Mouse (Mus musculus) liver, embryonic 11.5 days (tissue): ENCODE data around the gene Gm49333. TPM values are rescaled to one million over a fixed set of nuclear protein-coding genes. Genes with fewer than 3 reads are reported as not detected.

Source experiments
- ATAC-seq: fragments of 200-750 bp; cut with Nextera tagmentation; replicated peaks from 2 replicates; pipeline ENCODE4 v1.8.0; 2017; ENCODE audit warnings: moderate number of reproducible peaks, mild to moderate bottlenecking, moderate TSS enrichment, moderate library complexity; ENCODE audit not compliant: low FRiP score
- DNase-seq: peaks from one replicate; pipeline ENCODE4 v3.0.0-alpha.2; 2017; ENCODE audit warnings: low spot score
- H3K27ac ChIP-seq: fragments of 300-500 bp; sonication (generic); 2 replicates; pipeline ENCODE4 v1.5.1; 2014; ENCODE audit warnings: mild to moderate bottlenecking, low read depth, low read length, control low read depth
- H3K27me3 ChIP-seq: fragments of 300-500 bp; sonication (generic); replicated peaks from 2 replicates; pipeline ENCODE4 v1.6.1; 2014; ENCODE audit warnings: low read length, mixed read lengths; ENCODE audit not compliant: control insufficient read depth, insufficient read depth
- H3K36me3 ChIP-seq: fragments of 300-500 bp; sonication (generic); 2 replicates; pipeline ENCODE4 v1.6.1; 2014; ENCODE audit warnings: mild to moderate bottlenecking, low read length, moderate library complexity, mixed read lengths; ENCODE audit not compliant: control insufficient read depth, insufficient read depth
- H3K4me1 ChIP-seq: fragments of 300-500 bp; sonication (generic); replicated peaks from 2 replicates; pipeline ENCODE4 v1.6.1; 2014; ENCODE audit warnings: low read length, mixed read lengths; ENCODE audit not compliant: control insufficient read depth, insufficient read depth
- H3K4me2 ChIP-seq: fragments of 300-500 bp; sonication (generic); 2 replicates; pipeline ENCODE4 v1.6.1; 2014; ENCODE audit warnings: mild to moderate bottlenecking, control low read depth, moderate library complexity
- H3K4me3 ChIP-seq: fragments of 300-500 bp; sonication (generic); 2 replicates; pipeline ENCODE4 v1.5.1; 2014; ENCODE audit warnings: low read depth, low read length, control low read depth
- H3K9ac ChIP-seq: fragments of 300-500 bp; sonication (generic); 2 replicates; pipeline ENCODE4 v1.6.1; 2014; ENCODE audit warnings: low read depth, low read length, control low read depth
- H3K9me3 ChIP-seq: fragments of 300-500 bp; sonication (generic); 2 replicates; pipeline ENCODE4 v1.6.1; 2016; ENCODE audit warnings: low read length, inconsistent platforms, mixed read lengths; ENCODE audit not compliant: control insufficient read depth
- WGBS: fragments of 180-500 bp; shearing (Covaris S2); extraction: QIAGEN DNeasy Blood & Tissue Kit; methylation state at CpG from one replicate; pipeline ENCODE4 v1.1.7; 2014; 5-methylcytosine and 5-hydroxymethylcytosine counted together
- polyA plus RNA-seq: library from polyadenylated mRNA; unstranded; fragments of >200 nt; fragmentation: Nextera tagmentation; extraction: Ambion mirVana; gene quantifications from 2 replicates; pipeline ENCODE4 v1.2.1, GENCODE M21; 2014

Gm49333 gene
- polyA plus RNA-seq, 1 experiment from 2014 or later = not detected

GRCm38 (mm10) chr16:20672500-20672902, 61.1 kb downstream of the Gm49333 start:
- Histone ChIP-seq H3K4me2 (peak overlapping the region; percentile 96), H3K36me3 (peaks cover 23% of the 10 kb centered on the region), H3K27me3 (no peaks in the 10 kb centered on the region), H3K9ac (peak overlapping the region; percentile 99), H3K4me1 (peaks cover 21% of the 10 kb centered on the region), H3K27ac (peak overlapping the region; percentile 96), H3K9me3 (no peaks in the 10 kb centered on the region), H3K4me3 (peak overlapping the region; percentile 100)
- DNase-seq (peak; percentile 95), ATAC-seq (peak; percentile 84)
- WGBS = 0% methylated on average over 38 of the region's 38 CpGs

DNA sequence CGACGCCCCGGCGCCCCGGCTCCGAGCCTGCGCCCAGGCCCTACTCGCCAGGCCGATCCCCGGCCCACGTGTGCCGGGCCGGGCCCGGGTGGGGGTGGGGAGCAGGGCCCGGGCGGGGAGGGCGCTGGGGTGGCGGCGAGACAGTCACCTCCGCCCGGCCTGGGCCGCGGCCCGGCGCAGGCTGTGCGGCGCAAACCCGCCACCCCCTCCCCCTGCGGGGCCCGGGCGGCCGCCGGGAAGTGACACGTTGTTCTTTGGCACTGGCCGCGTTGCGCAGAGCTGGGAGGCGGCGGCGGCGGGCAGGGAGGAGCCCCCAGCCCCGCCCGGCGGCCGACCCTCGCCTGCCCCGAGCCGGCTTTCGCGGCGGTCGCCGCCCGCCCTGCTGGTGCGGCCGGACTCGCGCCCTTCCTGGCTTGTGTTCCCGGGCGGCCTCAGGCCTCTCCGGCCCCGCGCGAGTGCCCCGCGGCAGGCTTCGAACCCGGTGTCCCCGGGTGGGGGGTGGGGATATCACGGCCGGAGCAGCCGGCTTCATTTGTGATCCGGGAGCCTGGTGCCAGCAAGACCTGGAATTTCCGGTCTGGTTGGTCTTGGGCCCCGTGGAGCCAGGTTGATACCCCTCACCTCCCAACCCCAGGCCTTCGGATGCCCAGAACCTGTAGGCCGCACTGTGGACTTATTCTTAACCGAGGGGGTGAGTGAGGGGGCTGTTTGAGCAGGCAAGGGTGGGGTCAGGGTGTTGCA, 61.7 kb downstream of the Gm49333 start:
- H3K9ac ChIP-seq = peak overlapping the region; percentile 99
- H3K27me3 ChIP-seq = no peaks in the 10 kb centered on the region
- H3K4me1 ChIP-seq = peaks cover 21% of the 10 kb centered on the region
- H3K27ac ChIP-seq = peak overlapping the region; percentile 96
- DNase-seq (peak; percentile 58), ATAC-seq (peak; percentile 69)
- WGBS = under 1% methylated on average over 57 of the region's 78 CpGs
- peak overlapping the region; percentile 96 for H3K4me2 ChIP-seq
- peaks cover 29% of the 10 kb centered on the region for H3K36me3 ChIP-seq
- H3K4me3 ChIP-seq = peak overlapping the region; percentile 100
- H3K9me3 ChIP-seq = no peaks in the 10 kb centered on the region

DNA sequence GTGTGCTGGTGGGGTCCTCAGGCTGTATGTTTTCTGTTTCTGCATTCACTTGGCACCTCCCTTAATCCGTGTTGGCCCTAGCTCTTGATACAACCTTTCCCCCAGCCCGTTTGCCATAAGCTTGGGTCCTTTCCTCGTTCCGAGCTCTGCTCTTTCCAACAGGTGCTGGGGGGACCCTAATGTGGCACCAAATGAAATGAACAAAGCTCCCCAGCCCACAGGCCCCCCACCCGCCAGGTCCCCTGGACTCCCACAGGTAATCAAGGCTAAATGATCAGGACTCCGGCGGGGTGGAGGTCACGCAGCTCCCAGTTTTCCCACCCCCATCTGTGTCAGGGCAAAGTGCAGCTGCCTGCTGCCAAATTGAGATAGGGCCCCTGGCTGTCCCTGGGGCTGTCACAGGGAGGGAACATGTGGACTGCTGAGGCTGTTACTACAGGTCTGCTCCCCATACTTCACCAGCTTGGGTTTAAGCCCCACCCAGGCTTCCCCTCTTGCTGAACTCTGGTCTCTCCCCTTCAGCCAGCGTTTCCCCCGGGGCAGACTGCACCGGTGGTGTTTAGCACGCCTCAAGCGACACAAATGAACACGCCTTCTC, 62.4 kb downstream of the Gm49333 start:
- peak; percentile 79 for ATAC-seq
- Histone ChIP-seq H3K4me3 (peak overlapping the region; percentile 100), H3K9ac (peak overlapping the region; percentile 99), H3K4me2 (peak overlapping the region; percentile 96), H3K36me3 (peaks cover 36% of the 10 kb centered on the region), H3K4me1 (peaks cover 21% of the 10 kb centered on the region), H3K27me3 (no peaks in the 10 kb centered on the region), H3K9me3 (no peaks in the 10 kb centered on the region), H3K27ac (peak overlapping the region; percentile 96)
- 3% methylated on average over 14 of the region's 14 CpGs for WGBS
- peak; percentile 68 for DNase-seq

DNA sequence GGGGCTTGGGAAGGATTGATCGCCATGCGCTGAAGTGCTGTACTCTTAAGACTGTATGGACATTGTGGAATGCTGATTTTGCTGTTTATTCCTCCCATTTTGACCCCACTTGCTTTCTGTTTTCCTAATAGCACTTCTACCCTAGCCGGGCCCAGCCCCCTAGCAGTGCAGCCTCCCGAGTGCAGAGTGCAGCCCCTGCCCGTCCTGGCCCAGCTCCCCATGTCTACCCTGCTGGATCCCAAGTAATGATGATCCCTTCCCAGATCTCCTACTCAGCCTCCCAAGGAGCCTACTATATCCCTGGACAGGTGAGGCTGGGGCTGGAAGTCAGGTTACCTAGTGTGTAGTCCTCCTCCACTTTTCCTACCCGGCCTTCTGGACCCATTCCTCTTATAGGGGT, 63.8 kb downstream of the Gm49333 start:
- H3K4me2 ChIP-seq = peak overlapping the region; percentile 96
- no peak for ATAC-seq
- no peaks in the 10 kb centered on the region for H3K9me3 ChIP-seq
- H3K4me3 ChIP-seq = peak overlapping the region; percentile 100
- 0 out of 2 replicates have a peak overlapping the region, but pooled peaks have one; percentile 99 for H3K9ac ChIP-seq
- 90% methylated on average over 6 of the region's 6 CpGs for WGBS
- no peak overlapping the region; the same call in 1 of the 2 replicates for H3K27ac ChIP-seq
- peaks cover 21% of the 10 kb centered on the region for H3K4me1 ChIP-seq
- no peaks in the 10 kb centered on the region for H3K27me3 ChIP-seq
- no peak for DNase-seq
- peaks cover 48% of the 10 kb centered on the region for H3K36me3 ChIP-seq

DNA sequence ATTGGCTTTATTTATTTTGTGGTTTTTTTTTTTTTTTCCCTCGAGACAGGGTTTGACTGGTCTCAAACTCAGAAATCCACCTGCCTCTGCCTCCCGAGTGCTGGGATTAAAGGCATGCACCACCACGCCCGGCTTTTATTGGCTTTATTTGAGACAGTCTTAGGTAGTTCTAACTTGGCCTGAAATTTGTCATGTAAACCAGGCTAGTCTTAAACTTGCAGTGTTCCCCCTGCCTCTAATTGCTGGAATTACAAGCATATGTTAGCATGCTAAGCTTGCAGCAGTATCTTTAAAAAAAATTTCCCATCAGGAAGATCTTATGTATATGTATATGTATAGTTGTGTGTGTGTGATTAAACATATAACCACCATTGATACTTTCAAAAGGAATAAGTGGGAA, 65.3 kb downstream of the Gm49333 start:
- H3K36me3 ChIP-seq = peaks cover 63% of the 10 kb centered on the region
- H3K4me3 ChIP-seq = no peak overlapping the region
- peaks cover 20% of the 10 kb centered on the region for H3K4me1 ChIP-seq
- ATAC-seq = no peak
- WGBS = 82% methylated on average over 4 of the region's 4 CpGs
- no peaks in the 10 kb centered on the region for H3K9me3 ChIP-seq
- H3K9ac ChIP-seq = no peak overlapping the region
- H3K27me3 ChIP-seq = no peaks in the 10 kb centered on the region
- no peak overlapping the region for H3K27ac ChIP-seq
- H3K4me2 ChIP-seq = no peak overlapping the region
- DNase-seq = no peak

DNA sequence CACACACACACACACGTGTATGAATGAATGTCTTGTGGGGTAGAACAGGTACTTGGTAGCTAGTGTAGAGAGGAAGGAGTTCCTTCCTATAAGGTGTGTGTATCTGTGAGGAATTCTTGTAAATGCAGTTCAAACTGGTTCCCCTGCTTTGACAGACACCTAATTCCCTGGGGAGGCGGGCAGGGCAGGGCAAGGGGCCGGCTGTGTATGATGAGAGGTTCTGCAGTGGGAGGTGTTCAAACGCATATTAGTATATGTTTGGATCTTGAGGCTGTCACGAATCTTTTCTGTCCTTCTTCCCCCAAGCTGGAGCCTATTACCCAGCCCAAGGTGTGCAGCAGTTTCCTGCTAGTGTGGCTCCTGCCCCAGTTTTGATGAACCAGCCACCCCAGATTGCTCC, 66.0 kb downstream of the Gm49333 start:
- DNase-seq = no peak
- Histone ChIP-seq H3K4me2 (no peak overlapping the region), H3K9ac (no peak overlapping the region), H3K27ac (0 out of 2 replicates have a peak overlapping the region, but pooled peaks have one; percentile 11), H3K36me3 (peaks cover 68% of the 10 kb centered on the region), H3K4me1 (peaks cover 16% of the 10 kb centered on the region), H3K4me3 (no peak overlapping the region), H3K9me3 (no peaks in the 10 kb centered on the region), H3K27me3 (no peaks in the 10 kb centered on the region)
- ATAC-seq = no peak
- 88% methylated on average over 5 of the region's 5 CpGs for WGBS

DNA sequence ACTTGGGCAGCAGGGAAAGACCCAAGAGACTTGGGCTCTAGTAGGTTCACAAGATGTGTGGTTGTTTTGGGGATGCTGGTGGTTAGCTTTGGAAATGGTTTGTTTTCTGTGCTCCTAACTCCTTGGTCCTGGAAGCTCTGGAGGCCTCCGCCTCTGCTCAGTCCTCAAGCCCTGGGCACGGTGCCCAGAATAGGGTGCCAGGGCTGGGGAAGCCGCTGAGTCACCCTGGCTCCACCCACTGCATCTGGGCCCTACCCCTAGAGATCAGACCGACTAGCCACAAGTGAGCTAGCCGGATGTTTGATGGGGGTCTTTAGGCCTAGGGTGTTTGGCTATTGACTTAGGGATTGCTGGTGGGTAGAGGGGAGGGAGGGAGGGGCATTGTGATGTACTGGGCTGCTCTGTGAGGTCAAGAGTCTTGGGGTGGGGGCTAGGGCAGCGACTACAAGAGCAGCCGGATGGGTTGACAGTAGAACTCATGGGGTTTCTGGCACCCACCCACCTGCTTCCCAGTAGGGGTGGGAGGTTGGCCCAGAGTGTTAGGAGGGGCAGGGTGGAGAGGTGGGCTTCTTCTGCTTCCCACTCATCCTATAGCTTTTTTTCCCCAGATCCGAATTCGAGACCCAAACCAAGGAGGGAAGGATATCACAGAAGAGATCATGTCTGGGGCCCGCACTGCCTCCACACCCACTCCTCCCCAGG, 66.7 kb downstream of the Gm49333 start:
- Histone ChIP-seq H3K4me2 (no peak overlapping the region), H3K9me3 (no peaks in the 10 kb centered on the region), H3K27me3 (no peaks in the 10 kb centered on the region), H3K4me1 (peaks cover 16% of the 10 kb centered on the region), H3K4me3 (no peak overlapping the region), H3K27ac (no peak overlapping the region), H3K36me3 (peaks cover 75% of the 10 kb centered on the region), H3K9ac (no peak overlapping the region)
- ATAC-seq = no peak
- 86% methylated on average over 10 of the region's 10 CpGs for WGBS
- no peak for DNase-seq

DNA sequence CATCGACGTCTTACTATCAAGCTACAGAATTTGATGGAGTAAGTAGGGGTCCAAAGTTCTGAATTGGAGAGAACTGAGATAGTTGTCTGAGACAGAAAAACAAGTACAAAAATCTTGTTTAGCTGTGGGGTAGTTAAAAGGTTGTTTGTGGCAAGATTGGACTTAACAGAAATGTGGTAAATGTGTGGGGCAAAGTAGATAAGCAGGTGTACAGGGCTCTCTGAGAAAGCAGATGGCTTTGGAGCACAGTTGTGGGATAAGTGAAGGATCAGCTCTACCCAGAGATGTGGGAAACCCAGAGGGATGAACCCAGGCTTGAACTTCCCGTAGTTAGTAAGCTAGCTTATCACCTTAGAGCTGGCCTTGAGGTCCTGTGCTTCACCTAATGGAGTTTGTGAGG, 79.4 kb downstream of the Gm49333 start:
- Histone ChIP-seq H3K9me3 (no peaks in the 10 kb centered on the region), H3K27ac (no peak overlapping the region), H3K36me3 (peaks cover 57% of the 10 kb centered on the region), H3K4me3 (no peak overlapping the region), H3K4me2 (no peak overlapping the region), H3K9ac (no peak overlapping the region), H3K27me3 (peaks cover 11% of the 10 kb centered on the region), H3K4me1 (peaks cover 24% of the 10 kb centered on the region)
- WGBS = 75% methylated on average over 3 of the region's 3 CpGs
- ATAC-seq (no peak), DNase-seq (no peak)
